Mouse (Mus musculus): ENCODE measurements at regions not wholly inside any gene's neighbourhood (a gene's known extent, or its start where the extent isn't known, plus 50 kb on each side); places are given as distances from the start of the nearest gene placed in this dataset.

DNA sequence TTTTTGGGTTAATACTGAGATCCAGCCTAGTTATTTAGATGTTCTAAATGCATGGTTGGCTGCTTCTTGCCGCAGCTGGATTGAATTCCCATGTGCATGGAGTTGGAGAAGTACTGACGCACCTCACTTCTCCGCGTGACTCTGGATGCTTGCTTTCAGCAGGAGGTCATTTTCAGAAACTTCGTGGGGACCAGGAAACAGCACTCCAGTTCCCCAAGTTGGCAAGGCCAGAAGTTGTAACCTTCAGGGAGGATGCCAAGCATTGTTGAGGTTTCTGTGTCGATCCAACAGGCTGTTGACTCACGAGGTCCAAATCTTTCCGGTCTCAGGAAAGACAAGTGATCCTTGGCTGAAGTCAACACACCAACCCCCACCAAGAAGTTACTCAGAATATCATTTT, 167.6 kb upstream of the Dpt start:
- peak; percentile 85 for DNase-seq (ENCODE audit: low read depth)

DNA sequence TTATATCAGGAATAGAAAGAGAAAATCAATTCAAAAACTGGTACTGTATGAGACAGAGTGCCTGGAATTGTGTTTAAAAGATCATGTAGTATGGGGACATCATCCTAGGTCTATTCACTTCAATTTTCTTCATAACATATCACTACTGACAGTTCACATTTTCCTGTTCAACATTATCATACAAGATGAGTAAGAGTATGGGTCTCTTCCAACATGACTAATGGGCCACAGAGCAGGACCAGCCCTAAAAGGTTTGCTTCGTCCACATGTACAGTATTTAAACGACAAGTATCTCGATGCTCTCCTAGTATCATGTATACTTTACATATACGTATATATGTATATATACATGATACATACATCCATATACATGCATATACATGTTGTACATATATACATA, 164.8 kb upstream of the Atp1b1 start:
- no peak for DNase-seq (ENCODE audit: low read depth)

DNA sequence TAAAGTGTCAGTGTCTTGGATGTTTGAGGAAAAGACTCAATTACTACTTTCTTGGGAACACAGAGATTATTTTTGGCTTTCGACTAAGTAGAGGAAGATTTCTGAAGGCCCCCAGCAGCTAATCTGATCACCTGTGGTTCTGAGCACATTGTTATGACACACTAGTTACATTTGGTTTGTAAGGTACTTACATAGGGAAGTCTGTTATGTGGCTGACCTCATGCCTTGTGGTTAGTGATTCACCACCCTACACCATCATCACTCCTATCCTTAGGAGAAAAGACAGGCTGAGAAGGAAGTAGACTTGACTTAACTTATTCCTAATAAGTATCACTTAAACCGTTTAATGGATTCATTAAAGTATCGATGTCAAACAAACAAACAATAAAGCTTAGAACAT, 164.3 kb upstream of the Atp1b1 start:
- no peak for DNase-seq (ENCODE audit: low read depth)

DNA sequence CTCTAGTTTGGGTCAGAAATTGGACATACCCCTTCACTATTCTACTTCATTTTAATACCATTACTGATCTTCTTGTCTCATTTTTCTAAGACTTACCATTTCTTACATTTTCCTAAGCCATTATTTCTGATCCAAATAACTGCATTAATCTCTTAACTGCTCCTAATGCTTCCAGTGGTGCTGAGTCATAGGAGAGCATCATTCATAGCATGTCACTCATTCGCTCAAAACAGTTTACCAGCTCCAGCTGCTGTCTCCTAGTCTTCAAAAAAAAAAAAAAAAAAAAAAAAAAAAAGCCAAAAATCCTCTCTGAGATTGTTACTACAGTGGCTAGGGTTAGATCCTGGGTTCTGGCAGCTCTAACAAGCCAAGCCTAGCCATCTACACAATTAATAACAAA, 162.0 kb upstream of the Atp1b1 start:
- no peak for DNase-seq (ENCODE audit: low read depth)

DNA sequence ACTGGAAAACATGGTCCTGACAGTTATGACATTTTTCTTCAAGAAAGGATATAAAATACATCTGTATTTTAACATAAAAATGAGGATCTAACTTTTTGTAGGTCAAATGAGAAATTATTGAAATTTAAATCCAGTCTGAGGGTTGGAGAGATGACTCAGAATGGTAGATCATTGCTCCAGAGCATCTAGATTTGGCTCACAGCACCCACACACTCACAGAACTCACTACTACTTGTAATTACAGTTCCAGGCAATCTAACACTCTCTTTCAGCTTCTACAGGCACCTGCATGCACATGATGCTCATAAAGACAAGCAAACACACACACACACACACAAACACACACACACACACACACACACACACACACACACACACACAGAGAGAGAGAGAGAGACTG, 159.7 kb upstream of the Atp1b1 start:
- DNase-seq (ENCODE audit: low read depth) = no peak

DNA sequence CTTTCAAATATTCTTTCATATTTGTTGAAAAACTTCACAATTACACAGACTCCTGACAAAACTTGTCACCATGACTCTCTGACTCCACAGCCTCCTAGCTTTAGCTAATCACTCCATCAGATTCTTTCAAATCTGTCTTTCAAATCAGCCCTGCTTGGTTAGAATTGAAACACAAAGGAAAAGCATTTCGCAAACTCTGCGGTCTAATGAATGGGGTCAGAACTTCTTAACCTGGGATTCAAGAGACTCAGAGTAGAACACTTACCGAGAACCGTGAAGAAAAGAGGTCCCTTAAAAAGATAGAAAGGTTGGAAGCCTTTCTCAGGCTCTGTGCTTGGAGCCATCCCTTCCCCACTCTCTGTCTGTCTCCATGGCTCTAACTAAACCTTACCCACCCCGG, 148.9 kb upstream of the Atp1b1 start:
- no peak for DNase-seq (ENCODE audit: low read depth)

DNA sequence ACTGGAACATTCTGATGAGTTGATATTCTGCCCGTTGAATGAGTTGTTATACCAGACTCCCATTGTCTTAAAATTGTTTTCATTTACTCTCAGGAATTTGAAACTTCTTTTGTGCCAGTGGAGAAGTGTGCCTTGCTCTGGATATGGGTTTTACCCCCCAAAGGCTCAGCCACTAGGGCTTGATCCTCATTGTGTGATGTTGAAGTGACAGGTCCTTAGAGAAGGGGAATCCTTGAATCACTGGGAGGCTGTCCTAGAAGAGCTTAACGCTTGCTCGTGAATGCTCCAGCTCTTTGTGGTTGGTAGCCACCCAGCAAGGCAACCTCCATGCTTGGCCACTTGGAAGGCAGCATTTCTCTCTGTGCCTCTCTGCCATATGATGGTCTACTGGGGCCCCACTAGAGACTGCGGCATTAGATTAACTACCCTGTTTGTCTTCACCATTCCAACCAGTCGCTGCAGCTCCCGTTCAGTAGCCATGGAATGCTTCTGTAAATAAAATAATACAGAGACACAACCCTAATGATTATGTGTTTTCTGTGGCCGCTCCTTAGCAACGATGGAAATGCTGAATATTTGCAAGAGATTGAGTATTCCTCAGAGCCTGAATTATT, 148.1 kb upstream of the Atp1b1 start:
- no peak for DNase-seq (ENCODE audit: low read depth)

DNA sequence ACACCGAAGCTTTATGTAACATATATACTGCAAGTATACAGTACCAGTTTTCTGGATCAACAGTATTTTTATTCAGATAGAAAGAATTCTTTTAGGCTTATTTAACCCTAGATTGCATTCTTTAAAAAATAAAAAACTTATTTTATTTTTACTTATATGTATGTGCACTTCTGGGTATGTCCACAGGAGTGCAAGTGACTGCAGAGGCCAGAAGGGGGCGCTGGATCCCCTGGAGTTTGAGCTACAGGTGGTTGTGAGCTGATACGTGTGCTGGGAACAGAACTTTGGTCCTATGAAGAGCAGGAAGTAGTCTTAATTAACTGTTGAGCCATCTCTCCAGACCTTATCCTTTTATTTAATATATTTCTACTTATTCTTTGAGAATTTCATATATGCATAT, 145.3 kb upstream of the Atp1b1 start:
- DNase-seq (ENCODE audit: low read depth) = no peak

DNA sequence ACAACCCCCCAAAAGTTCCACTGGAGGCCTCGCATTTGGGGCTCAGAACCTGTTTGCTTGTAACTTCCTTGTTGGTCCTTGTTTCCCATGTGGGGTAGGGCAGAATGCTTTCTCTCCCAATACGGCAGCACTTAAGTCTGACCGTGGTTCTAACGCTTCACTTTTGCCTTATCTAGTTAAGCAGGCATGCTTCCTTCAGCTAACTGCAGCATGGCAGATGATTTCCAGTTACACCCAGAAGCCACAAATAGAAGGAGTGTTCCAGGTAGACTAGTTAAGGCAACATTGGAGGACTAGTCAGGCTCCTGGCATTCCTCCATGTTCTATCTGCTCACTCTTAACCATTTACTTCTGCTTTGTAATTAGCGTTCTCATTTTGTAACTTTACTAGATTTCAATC, 144.4 kb upstream of the Atp1b1 start:
- no peak for DNase-seq (ENCODE audit: low read depth)

DNA sequence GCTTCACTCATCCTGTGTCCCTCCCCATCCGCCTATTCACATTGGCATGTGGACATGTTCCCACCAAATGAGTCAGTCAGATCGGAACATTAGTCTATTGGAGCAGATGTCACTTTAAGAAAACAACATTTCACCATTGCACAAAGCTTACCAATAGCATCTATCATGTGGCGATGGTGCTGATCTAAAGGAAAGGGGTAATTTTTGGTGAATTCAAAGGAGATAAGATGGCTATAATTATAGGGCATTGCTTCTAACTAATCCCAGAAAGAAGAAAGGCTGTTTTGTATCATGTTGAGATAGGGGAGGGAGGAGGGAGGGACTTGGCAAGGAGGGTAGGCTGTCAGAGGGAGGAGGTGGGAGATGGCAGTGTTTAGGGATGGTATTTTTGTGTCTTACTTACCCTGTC, 132.1 kb upstream of the Atp1b1 start:
- no peak for DNase-seq (ENCODE audit: low read depth)

DNA sequence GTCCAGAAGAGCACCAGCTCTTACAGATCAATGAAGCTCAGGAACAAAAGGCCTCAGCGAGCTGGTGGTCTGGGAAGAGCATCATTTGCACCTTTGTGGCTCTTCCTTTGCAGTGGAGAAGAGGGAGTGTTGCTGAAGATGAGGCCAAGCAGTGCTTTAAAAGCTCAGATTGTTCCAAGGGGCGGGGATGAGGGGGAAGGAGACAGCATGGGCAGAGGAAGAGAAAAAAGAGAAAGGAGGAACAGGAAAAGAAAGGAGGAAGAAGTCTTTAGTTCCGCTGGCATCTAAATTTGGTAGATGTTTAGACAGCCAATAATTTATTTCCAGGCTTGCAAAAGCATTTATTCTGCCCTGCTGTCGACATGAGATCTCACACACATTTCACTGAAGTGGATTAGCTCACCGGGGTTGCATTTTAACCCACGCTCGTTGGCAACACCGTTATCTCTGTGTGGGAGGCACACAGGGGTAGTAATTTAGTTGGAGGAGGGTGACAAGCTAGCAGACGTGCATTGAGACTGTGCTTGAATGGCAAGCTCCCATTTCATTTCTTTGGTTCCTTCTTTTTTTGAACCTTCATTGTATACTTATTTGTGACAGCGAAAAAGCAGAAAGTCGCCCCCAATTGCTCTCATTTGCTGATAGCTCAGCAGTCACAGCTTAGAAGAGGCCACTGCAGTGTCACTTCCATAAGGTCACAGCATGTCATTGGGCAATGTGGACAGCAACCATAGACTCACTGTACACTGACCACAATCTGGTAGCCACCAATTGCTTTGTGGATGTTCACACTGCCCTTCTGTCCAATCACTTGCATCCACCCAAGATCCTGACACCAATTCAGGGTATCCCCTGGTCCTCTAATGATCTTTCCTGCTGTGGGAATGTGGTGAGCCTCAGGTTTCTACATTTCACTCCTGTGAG, 128.2 kb upstream of the Atp1b1 start:
- DNase-seq (ENCODE audit: low read depth) = no peak

DNA sequence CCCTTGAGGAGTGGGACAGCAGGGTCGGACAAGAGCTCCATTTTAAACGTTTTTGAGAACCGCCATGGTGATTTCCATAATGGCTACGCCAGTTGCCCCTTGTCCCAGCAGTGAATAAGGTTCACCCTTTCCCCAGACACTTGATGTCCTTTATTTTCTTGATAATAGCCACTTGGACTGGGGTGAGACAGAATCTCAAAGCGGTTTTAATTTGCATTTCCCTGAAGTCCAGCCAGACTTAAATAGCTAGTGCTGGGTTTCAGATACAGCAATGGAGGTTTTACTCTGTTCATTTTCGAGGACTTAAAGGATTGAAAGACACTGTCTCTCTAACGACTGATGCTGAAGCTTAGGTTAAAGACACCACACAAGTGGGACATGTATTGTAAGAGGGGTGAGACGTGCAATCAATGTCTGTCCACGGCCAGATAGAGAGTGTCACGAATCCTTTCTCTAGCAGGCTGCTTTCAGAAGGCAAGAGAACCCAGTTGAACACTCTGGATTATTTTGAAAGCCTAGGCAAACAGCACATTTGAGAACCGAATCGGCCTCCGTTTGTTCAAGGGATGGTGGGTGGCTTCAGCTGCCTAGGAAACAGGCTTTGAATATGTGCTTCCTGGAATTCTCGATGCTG, 118.8 kb upstream of the Atp1b1 start:
- no peak for DNase-seq (ENCODE audit: low read depth)

DNA sequence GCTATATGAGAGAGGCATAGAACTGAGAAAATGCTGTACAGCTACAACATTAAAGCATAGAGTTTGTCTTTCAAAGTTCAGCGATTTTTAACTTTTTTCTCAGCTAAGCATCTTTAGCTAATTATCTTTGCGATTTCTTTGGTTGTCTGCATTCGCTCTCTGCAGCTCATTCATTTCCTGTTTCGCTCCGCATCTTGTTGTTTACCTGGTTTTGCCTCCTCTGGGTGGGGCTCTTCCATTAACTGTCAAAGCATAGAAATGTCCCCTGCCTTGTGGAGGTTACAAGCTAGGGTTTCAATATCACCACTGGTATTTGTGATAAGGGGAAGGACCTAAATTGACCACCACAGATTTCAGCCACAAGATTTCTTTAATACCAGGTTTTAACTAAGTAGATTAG, 115.5 kb upstream of the Atp1b1 start:
- DNase-seq (ENCODE audit: low read depth) = no peak

DNA sequence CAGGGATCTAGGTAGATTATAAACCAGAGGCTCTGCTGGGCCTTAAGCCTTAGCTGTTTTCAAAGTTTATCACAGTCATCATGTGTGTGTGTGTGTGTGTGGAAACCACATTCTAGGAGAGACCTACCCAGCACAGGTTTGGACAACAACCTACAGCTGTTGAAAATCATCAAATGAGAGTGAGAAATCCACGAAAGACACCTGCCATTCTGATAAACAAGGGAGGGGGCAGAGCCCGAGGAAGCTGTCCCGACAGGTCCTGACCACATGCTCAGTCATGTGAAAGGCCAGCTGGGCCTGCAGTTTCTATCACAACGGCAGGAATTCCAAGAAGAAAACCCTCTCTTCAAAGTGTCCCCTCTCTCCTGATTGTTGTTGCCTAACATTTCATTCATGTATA, 114.0 kb upstream of the Atp1b1 start:
- DNase-seq (ENCODE audit: low read depth) = no peak

DNA sequence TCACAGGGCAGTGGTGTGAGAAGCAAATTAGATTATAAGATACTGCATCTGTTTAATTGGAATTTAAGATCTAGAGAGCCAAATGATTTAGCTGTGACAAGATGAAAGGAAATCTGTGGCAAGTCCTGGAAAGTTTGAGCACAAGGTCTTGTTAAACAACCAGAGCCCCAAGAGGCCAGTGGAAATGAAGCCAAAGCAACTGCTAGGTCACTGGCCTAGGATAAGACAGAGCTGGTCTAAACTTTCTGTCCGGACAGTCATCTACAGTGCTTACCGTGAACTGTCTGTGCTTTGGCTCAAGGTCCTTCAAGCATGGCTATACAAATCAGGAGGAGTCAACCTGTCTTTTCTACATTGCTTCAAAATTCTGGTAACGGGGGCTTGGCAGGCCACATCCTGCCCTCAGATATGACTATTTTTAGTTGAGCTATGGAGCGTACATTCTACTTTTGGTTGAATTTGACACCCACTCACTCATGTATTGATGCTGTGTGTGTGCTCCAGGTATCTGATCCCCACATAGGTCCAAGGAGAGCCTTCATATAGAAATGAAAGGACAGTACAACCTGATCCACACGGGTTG, 113.4 kb upstream of the Atp1b1 start:
- no peak for DNase-seq (ENCODE audit: low read depth)

DNA sequence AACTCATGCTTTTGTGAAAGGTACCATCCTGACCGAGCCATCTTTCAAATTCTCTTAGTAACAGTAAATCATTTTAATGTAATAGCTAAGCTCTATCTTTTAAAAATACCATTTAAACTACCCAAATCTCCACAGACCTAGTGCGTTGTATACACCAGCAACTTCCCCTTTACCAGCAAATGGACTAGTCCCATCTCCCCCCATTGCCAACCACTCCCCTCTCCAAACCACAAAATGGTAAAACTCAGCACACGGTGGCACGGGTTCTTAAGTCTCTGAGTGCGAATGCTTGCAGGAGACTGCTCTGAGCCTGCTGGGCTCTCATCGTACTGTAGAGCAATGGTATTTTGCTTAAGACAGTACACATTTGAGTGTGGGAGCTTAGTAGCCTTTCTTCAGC, 106.7 kb upstream of the Atp1b1 start:
- DNase-seq (ENCODE audit: low read depth) = no peak

DNA sequence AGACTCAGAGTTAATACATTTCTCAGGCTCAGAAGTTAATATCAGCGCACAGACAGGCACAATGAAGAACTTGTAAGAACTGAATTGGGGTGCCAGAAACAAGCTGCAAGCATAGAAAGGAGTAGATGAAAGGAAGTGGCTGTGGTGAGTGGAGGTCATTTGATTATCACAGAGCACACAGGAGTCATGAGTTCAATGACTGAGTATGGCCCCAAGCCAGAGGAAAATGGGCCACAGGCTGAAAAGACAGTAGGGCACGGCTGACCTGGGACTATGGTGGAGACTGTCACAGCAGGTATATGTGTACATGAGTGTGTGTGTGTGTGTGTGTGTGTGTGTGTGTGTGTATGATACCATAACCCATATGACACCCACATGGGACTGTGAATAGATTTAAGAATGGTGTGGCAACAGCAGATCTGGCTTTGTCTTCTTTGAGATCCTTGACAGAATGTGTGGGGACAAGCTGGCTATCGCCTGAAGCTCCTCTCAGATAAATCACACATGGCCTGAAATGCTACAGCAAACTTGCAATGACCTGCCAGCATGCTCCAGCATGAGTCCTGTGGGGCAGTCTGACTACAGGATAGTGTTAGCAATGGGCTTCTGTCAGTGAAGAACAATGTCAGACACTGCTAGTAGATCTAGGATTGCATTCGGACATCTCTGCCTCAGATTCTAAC, 101.5 kb upstream of the Atp1b1 start:
- DNase-seq (ENCODE audit: low read depth) = no peak

DNA sequence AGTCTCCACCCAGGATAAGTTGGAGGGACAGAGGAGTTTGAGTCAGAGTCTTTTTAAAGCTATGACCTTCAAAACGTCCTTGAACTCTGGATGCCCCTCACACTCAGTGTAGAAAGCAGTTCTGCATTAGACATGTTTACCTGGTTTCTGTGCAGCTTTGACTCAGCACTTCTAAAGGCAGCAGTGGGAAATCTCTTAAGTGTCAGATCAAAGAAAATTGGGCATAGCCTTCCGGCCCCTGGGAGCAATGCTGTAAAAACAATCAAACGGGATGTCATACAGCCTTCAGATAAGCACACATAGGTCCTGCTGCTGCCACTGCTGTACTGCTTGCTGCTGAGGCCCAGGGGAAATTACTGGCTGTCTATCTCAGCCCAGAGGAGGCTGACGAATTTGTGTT, 94.5 kb upstream of the Atp1b1 start:
- no peak for DNase-seq (ENCODE audit: low read depth)

DNA sequence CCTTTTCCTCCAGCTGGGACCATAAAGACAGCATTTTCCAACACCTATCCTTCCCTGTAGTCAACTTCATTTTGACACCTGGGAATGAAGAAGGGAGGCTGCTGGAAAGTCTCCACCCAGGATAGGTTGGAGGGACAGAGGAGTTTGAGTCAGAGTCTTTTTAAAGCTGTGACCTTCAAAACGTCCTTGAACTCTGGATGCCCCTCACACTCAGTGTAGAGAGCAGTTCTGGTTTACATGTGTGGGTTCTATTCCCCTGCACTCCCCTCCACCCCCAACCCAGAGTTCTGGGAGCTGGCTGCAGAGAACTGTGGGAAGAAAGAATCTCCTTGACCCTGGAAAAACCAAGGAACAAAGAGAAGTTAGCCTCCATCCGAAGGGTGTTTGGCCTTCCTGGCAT, 92.9 kb upstream of the Atp1b1 start:
- no peak for DNase-seq (ENCODE audit: low read depth)

DNA sequence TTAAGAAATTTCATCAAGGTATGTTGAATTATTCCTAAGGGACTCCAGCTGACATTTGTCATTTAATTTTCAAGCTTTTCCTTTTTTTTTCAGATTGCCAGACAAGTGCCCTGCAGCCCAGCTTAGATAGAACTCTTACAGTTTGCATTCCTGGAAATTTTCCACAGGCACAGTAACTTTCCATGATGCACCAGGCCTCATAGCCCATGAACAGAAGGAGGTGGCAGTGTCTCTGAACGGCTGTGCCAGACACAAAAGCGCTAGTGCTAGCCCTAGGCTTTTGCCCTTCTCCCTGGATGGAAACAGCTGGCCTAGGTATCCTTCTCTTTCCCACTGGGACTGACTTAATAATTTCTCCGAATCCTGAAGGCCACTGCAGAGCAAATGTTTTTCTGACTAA, 92.4 kb upstream of the Atp1b1 start:
- no peak for DNase-seq (ENCODE audit: low read depth)

DNA sequence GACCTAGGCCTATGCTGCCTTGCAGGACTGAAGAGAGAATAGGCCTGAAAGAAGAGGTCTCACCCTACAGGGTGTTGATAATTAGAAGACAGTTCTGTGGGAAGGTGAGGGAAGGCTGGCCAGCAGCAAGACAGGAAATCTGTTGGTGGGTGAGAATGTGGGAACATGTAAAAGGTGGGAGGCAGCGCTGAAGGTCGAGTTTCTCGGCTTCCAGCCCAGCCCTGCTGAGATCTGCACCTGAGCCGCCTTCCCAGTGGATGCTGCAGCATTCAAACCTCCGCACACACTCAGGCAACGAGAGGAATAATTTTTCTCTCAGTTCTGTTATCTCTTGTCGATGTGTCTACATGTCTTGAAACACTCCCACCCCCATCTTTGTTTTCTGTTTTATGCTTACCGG, 89.9 kb upstream of the Atp1b1 start:
- no peak for DNase-seq (ENCODE audit: low read depth)

DNA sequence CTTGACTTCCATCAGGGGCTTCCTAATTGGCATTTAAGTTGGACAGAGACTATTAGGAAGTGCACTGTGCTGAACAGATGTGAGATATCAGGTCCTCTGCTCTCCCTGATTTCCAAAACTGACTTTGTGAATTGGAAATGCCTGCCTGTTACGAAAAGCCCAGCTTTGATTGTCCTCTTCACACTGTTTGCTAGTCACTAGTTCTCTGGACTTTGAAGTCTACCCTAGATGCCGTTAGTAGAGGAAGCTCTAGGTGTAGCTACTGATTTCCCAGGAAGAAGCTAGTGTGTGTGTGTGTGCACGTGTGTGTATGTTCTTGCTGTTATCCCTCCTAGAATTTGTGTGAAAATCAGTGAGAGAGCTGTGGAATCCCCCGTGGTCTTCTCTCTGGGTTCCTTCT, 87.7 kb upstream of the Atp1b1 start:
- no peak for DNase-seq (ENCODE audit: low read depth)

Measured in fibroblast of lung, adult 2 months (primary cell).